Comparison of ENCODE assay signal across 9 mouse cellular contexts in the genomic region with DNA sequence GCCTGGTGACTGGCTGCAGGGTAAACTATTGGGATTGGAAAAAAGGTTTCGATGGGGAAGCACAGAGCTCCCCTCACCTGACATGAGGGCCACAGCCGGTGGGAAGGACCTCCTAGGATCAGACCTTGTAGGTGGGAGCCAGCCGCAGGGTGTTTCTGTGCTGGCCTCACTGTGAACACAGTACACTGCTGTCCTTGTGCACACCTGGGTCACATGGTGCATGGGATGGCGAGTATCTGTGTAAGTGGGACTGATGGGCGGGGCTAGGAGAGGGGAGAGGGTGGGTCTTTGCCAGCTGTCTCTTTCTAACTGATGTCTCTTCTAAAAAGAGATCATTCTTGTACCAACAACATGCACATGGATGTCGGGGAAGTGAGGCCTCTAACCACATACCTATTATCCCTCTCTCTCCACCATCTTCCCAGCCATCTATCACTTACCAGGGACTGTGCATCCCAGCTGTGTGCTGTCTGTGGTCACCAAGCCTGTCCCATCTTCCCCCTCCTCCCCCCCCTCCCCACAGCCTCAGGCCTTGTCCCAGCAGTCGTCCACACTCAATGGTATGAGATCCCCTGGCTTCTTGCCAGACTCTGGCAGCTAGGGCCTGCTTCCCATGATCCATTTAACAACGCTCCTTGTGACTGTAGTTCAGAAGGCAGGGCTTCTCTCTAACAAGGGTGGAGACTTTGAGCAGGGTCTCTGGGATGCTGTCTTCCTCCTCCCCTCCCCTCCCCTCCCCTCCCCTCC.
A peak's percentile ranks its signal among the peaks of the same experiment; 100 is the strongest.
DNase-seq lines count a peak whose midpoint lies in the region; ATAC-seq lines count a peak whose summit lies in the region.
"Had no signal": no experiment of that assay in that cellular context is flagged by ENCODE, and none has a peak within 500 bp of the region (broad histone marks: within the 10 kb centered on the region; RNA-seq: fewer than 3 reads in every experiment).

No protein-coding gene starts in this region.

- no peak overlapping the region for H3K4me2 ChIP-seq in midbrain, embryonic 11.5 days
- H3K4me2 ChIP-seq in intestine, embryonic 16.5 days (ENCODE audit: low read depth, low read length): no peak overlapping the region
- H3K4me2 ChIP-seq: limb, embryonic 15.5 days had no signal

- H3K9me3 ChIP-seq in midbrain, embryonic 10.5 days (replicated peaks): no peaks in the 10 kb centered on the region
- H3K9me3 ChIP-seq in midbrain, embryonic 11.5 days (ENCODE audit: control insufficient read depth, low read length): no peaks in the 10 kb centered on the region
- no peaks in the 10 kb centered on the region for H3K9me3 ChIP-seq in intestine, embryonic 16.5 days (ENCODE audit: control insufficient read depth, low read length)
- H3K9me3 ChIP-seq: limb, embryonic 15.5 days had no signal

- H3K27ac ChIP-seq in midbrain, embryonic 10.5 days (replicated peaks): 0 out of 2 replicates have a peak overlapping the region, but pooled peaks have one; percentile 80
- H3K27ac ChIP-seq in midbrain, embryonic 11.5 days (ENCODE audit: low read depth, low read length): no peak overlapping the region
- no peak overlapping the region for H3K27ac ChIP-seq in intestine, embryonic 16.5 days (ENCODE audit: low read length)
- H3K27ac ChIP-seq: limb, embryonic 15.5 days had no signal

- H3K4me1 ChIP-seq in midbrain, embryonic 10.5 days: peaks cover 35% of the 10 kb centered on the region
- H3K4me1 ChIP-seq in midbrain, embryonic 11.5 days (ENCODE audit: control insufficient read depth, insufficient read depth, low read length): peaks cover 14% of the 10 kb centered on the region
- no peaks in the 10 kb centered on the region for H3K4me1 ChIP-seq in intestine, embryonic 16.5 days (ENCODE audit: control insufficient read depth, insufficient read depth, low read length)

- H3K4me3 ChIP-seq in midbrain, embryonic 10.5 days: no peak overlapping the region
- no peak overlapping the region for H3K4me3 ChIP-seq in midbrain, embryonic 11.5 days (ENCODE audit: low read depth, low read length)
- H3K4me3 ChIP-seq in intestine, embryonic 16.5 days (ENCODE audit: low read length): no peak overlapping the region
- H3K4me3 ChIP-seq: limb, embryonic 15.5 days had no signal

- no peak; the same call in 1 of the 2 replicates for ATAC-seq in midbrain, embryonic 11.5 days (ENCODE audit: low FRiP score)
- peak; percentile 55; the same call in 1 of the 2 replicates for ATAC-seq in intestine, embryonic 16.5 days

- no peaks in the 10 kb centered on the region for H3K27me3 ChIP-seq in midbrain, embryonic 10.5 days (ENCODE audit: low read depth, poor library complexity, severe bottlenecking)
- H3K27me3 ChIP-seq in midbrain, embryonic 11.5 days (ENCODE audit: control insufficient read depth, insufficient read depth, low read length): no peaks in the 10 kb centered on the region
- H3K27me3 ChIP-seq in intestine, embryonic 16.5 days (replicated peaks; ENCODE audit: control insufficient read depth, insufficient read depth, low read length): no peaks in the 10 kb centered on the region
- H3K27me3 ChIP-seq: limb, embryonic 15.5 days had no signal

- DNase-seq in embryo, embryonic 11 days: peak; percentile 33
- DNase-seq in embryo, embryonic 10.5 days (ENCODE audit: low spot score): no peak
- DNase-seq in midbrain, embryonic 10.5 days (ENCODE audit: low spot score): no peak
- DNase-seq in midbrain, embryonic 11.5 days (ENCODE audit: low spot score, missing footprints): no peak
- peak; percentile 79 for DNase-seq in retina, embryonic 14.5 days (ENCODE audit: low spot score)
- no peak for DNase-seq in frontal cortex, adult 2 months (ENCODE audit: extremely low spot score in 1 of 2, low spot score in 1 of 2)
- no peak for DNase-seq in embryo, embryonic 10 days (ENCODE audit: low spot score)

- no peaks in the 10 kb centered on the region for H3K36me3 ChIP-seq in midbrain, embryonic 10.5 days
- H3K36me3 ChIP-seq in midbrain, embryonic 11.5 days (ENCODE audit: control insufficient read depth, insufficient read depth, low read length): no peaks in the 10 kb centered on the region
- H3K36me3 ChIP-seq in intestine, embryonic 16.5 days (ENCODE audit: control insufficient read depth, insufficient read depth, low read length): no peaks in the 10 kb centered on the region
- H3K36me3 ChIP-seq: limb, embryonic 15.5 days had no signal

- no peak overlapping the region for H3K9ac ChIP-seq in midbrain, embryonic 11.5 days (ENCODE audit: low read length)
- H3K9ac ChIP-seq in intestine, embryonic 16.5 days (ENCODE audit: low read depth, low read length): no peak overlapping the region
- H3K9ac ChIP-seq: limb, embryonic 15.5 days had no signal

- WGBS in midbrain, embryonic 10.5 days: 84% methylated on average over 8 of the region's 8 CpGs
- WGBS in midbrain, embryonic 11.5 days: 73% methylated on average over 8 of the region's 8 CpGs
- 49% methylated on average over 8 of the region's 8 CpGs for WGBS in intestine, embryonic 16.5 days

Comparison
In these comparisons a context has a peak if more than half of its experiments do, and no peak if none do; other contexts are left out.
1. DNase-seq: peak in embryo, embryonic 11 days (single experiment) and retina, embryonic 14.5 days (single experiment); none in embryo, embryonic 10.5 days (single experiment), midbrain, embryonic 10.5 days (single experiment), midbrain, embryonic 11.5 days (single experiment), frontal cortex, adult 2 months (0 of 2) and embryo, embryonic 10 days (single experiment).